Mouse (Mus musculus) left cerebral cortex, postnatal 25 days (tissue): Measurements from ENCODE around the gene Lrrc74a. TPM values are rescaled to one million over a fixed set of nuclear protein-coding genes. Genes with fewer than 3 reads are reported as not detected.

Source experiments
- total RNA-seq, 2 experiments: library from RNA; stranded (reverse); gene quantifications; 2 replicates each; pipeline ENCODE4 v1.2.3; 2021

Gene Lrrc74a
- total RNA-seq, 2 experiments from 2014 or later: not detected

Other genes with a start within 250 kb of the Lrrc74a start
- gene Vash1, start 55.7 kb upstream of the Lrrc74a start, total RNA-seq: 10 to 100 TPM; 37.1 to 41.6 TPM
- 10 to 100 TPM in 1 of 2 experiments, 1 to 10 TPM in 1; 8.9 to 12.4 TPM for gene Angel1, start 7.9 kb upstream of the Lrrc74a start, total RNA-seq
- 10 to 100 TPM; 61.9 to 78.7 TPM for gene Irf2bpl, start 150.4 kb downstream of the Lrrc74a start, total RNA-seq
- 10 to 100 TPM; 79.9 to 87.8 TPM for gene Cipc, start 212.7 kb downstream of the Lrrc74a start, total RNA-seq